Mouse (Mus musculus) Patski (cell line): Measurements from ENCODE around the gene Zbed6. TPM values are rescaled to one million over a fixed set of nuclear protein-coding genes. Genes with fewer than 3 reads are reported as not detected.
"Not testable (repeated sequence)": the region's sequence is repeated elsewhere in the genome, so short reads cannot be mapped to it uniquely, and the experiment has no call there.

Experiments
- ATAC-seq: fragments of 100-300 bp; one replicate; pipeline ENCODE4 v1.8.0; 2021
- CTCF ChIA-PET: fragments of 350-600 bp; sonication (Branson Sonifier 250); formaldehyde crosslinking; loops from one replicate; lab custom pipeline; 2022; ENCODE audit warnings: inconsistent platforms; lab: Charles Lee
- POLR2A ChIA-PET: fragments of 350-600 bp; sonication (Branson Sonifier 250); formaldehyde crosslinking; loops from one replicate; lab custom pipeline; 2022; ENCODE audit warnings: antibody characterized with exemption, inconsistent platforms; lab: Charles Lee
- DNase-seq: peaks from one replicate; pipeline ENCODE4 v3.0.0-alpha.2; 2011; ENCODE audit warnings: low read depth, low spot score
- H3K27me3 ChIP-seq: fragments of 371-371 bp; one replicate; pipeline ENCODE4 v1.5.1; 2021
- CTCF ChIP-seq: fragments of 100-300 bp; IDR thresholded peaks from one replicate; pipeline ENCODE4 v1.5.1; 2021
- in situ Hi-C: fragments of 300-500 bp; cut with MboI; formaldehyde crosslinking; loops from 3 replicates; pipeline ENCODE4 v1.11.1; 2018; ENCODE audit warnings: low pct_unique_long_range_greater_than_20kb, mixed read lengths
- polyA plus RNA-seq: library from polyadenylated mRNA; unstranded; gene quantifications from one replicate; pipeline ENCODE4 v1.2.3, GENCODE M21; 2021

The Zbed6 gene
- polyA plus RNA-seq, result 17.5 TPM

DNA sequence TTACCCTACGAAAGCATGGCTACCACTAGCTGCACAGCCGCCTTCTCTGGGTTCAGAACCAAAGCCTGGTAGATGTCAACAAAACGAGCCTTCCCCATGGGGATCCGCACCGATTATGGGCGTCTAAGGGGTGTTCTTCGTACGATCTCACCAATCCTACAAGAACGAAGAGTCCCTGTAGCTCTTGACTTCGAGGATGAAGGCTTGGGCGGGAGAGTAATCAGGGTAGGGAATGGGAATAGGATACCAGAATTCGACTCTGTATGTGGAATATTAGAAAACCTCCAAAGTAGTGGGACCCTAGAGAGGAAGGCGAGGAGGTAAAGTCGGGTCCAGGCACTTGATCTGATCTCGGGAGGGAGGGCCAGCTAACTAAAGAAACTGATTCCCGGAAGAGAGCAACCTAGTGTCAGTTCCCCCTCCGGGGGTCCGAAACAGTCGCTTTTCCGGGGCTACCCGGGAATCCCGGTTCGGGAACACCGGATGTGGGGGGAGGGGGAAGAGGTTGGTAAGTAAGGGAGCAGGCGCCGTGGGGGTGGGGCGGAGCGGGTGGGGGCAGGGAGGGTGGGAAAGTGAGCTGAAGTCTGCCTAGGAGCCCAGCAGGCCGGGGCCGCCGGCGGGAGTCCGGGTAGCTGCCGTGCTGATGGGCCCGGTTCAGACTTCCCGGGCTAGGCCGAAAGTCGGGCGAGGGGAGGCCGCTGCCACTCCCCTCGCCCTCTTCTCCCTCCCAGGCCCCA, at the start of gene Zbed6:
Gene Zbed6 (minus strand): TSS at position 420 of the 737 bp plus-strand sequence.
- TF ChIP-seq CTCF, result no peak
- DNase-seq, result no peak
- ATAC-seq, result peak; percentile 63
- CTCF ChIA-PET, result interaction anchor here (1.0 to 1.2 kb wide), 3 partner anchors 22 to 55 kb away, joined by 3 to 5 read pairs (median 3); no protein-coding TSS in a partner anchor
- POLR2A ChIA-PET, result interaction anchor here (0.9 to 2.0 kb wide), 4 partner anchors 13 to 39 kb away, joined by 3 to 6 read pairs (median 5); no protein-coding TSS in a partner anchor
- no peaks in the 10 kb centered on the region for H3K27me3 ChIP-seq
- in situ Hi-C loops, result no loop called here

DNA sequence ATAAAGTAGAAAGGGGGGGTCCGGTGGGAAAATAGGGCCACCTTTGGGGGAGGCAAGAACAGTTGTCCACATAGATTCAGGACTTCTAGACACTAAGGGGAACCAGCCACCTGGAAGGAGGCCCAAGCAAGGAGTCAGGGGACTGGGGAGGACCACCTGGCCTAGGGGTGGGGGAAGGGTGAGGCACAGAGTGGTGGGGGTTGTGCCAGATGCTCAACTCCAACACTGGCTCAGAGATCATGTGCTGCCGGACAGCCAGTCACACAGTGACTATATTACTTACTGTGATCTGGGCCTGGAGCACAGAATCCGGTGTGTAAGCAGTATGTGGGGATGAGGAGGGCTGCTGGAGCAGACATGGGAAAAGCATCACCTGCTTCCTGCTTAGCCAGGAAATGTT, 48.6 kb upstream of the Zbed6 start:
- DNase-seq (no peak), ATAC-seq (no peak)
- TF ChIP-seq CTCF, result no peak
- no peaks in the 10 kb centered on the region for H3K27me3 ChIP-seq
- in situ Hi-C loops, result no loop called here
- ChIA-PET POLR2A (no interaction called here), CTCF (no interaction called here)

DNA sequence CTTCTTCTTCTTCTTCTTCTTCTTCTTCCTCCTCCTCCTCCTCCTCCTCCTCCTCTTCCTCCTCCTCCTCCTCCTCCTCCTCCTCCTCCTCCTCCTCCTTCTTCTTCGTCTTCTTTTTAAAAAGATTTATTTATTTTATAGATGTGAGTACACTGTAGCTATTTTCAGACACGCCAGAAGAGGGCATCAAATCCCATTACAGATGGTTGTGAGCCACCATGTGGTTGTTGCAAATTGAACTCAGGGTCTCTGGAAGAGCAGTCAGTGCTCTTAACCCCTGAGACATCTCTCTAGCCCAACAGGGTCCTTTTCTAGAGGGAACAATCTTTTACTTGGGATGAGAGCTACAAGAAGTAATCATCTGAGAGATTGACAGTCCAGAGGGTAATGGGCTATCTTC, 41.1 kb upstream of the Zbed6 start:
- peak; percentile 70 for TF ChIP-seq CTCF
- DNase-seq, H3K27me3 ChIP-seq, POLR2A ChIA-PET, ATAC-seq: not testable (repeated sequence)
- CTCF ChIA-PET, result interaction anchor here (0.9 to 2.1 kb wide), 4 partner anchors 16 to 194 kb away, joined by 3 to 6 read pairs (median 6); no protein-coding TSS in a partner anchor
- in situ Hi-C loops, result loop anchor here (5.0 kb wide), 1 partner anchor 45 kb away; no protein-coding TSS in a partner anchor

DNA sequence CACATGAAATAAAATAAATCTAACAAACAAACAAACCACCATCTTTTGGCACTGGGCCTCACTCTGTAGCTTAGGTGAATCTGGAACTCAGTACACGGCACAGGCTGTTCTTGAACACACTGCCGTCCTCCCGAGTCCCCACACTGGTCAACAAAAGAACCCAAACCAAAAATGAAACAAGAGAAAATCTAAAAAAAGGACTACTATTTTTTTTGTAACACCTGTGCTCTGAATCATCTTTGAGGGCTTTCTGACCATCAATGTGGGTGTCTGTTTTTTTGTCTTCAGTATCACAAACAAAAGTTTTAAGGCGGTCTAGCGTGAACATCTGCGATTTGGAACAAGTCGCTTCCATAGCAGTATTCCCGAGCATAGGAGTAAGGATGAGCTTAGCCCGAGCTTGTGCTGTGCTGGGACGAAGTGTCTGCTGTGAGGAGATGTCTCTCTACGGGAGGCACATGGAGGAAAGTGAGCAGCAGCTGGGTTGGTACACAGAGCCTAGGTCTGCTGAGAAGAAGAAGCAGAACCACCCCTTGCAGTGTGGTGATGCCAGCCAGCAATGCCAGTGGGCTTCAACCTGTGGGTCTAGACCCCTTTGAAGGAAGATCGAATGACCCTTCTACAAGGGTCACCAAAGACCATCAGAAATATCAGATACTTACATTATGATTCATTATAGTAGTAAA, 37.4 kb upstream of the Zbed6 start:
- in situ Hi-C loops, result no loop called here
- ChIA-PET POLR2A (interaction anchor here (1.0 kb wide), 1 partner anchor 50 kb away, joined by 6 read pairs; no protein-coding TSS in a partner anchor), CTCF (interaction anchor here (1.8 to 2.7 kb wide), 2 partner anchors 9 to 13 kb away, joined by 5 to 11 read pairs; no protein-coding TSS in a partner anchor)
- no peaks in the 10 kb centered on the region for H3K27me3 ChIP-seq
- ATAC-seq (no peak), DNase-seq (no peak)
- no peak for TF ChIP-seq CTCF

DNA sequence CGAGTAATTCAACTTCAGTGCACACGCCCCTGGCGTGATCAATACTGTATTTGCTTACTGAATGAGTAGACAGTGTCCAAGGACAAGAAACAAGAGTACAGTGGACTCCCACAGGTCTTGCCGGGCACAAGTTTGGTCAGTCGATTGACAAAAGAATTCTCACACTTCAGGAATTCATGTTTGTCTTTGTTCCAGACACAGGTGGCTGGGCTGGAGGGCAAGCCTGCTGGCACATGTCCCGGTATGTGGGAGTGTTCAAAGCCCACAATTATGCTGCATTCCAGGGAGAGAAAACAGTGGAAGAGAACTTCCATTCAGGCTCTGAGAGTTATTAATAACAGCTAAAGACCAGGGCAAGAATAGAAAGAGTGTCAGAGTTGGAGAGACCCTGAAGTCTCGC, 35.2 kb upstream of the Zbed6 start:
- peak; percentile 69 for ATAC-seq
- H3K27me3 ChIP-seq, result no peaks in the 10 kb centered on the region
- in situ Hi-C loops, result no loop called here
- ChIA-PET POLR2A (no interaction called here), CTCF (interaction anchor here (1.0 kb wide), 1 partner anchor 36 kb away, joined by 3 read pairs; the partner anchor contains the start of gene Zbed6)
- DNase-seq, result peak; percentile 85
- TF ChIP-seq CTCF, result no peak

DNA sequence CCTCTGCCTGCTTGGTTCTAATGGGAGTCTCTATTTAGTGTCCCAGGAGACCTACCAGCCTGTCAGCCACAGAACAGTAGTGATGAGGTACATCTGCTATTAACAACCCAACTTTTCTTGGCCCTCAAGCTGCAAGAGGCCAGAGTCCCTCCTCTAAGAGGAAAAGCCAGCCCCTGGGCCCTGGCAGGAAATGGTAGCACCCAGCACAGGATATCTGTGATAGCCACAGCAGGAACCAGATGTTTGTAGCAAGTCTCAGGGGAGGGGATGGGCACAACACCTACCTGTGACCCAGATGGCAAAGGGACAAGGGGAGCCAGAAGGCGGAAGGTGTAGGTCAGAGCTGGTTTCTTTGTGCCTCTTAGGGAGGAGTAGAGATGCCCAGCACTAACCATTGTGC, 34.2 kb upstream of the Zbed6 start:
- ChIA-PET CTCF (interaction anchor here (0.7 kb wide), 1 partner anchor 458 kb away, joined by 3 read pairs; no protein-coding TSS in a partner anchor), POLR2A (interaction anchor here (0.6 to 1.0 kb wide), 3 partner anchors 21 to 427 kb away, joined by 3 to 4 read pairs (median 3); no protein-coding TSS in a partner anchor)
- H3K27me3 ChIP-seq, result no peaks in the 10 kb centered on the region
- DNase-seq (no peak), ATAC-seq (no peak)
- TF ChIP-seq CTCF, result no peak
- in situ Hi-C loops, result no loop called here

DNA sequence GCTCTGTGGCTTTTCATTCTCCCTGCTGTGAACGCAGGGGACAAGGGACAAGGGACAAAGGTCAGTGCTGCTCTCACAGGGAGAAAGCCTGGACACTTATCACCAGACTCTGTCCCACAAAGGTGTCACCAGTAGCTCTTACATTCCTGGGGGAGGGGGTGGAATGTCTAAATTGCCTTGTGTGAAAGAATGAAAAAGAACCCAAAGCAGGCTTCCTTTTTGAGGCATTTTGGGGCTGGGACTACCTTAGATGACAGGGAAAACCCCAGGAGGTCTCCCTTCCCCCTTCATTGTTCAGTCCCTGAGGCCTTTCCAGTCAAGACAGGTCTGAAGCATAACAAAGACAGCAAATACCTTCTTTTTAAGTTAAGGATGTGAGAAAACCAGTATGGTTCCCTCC, 33.6 kb upstream of the Zbed6 start:
- POLR2A ChIA-PET, result no interaction called here
- in situ Hi-C loops, result no loop called here
- TF ChIP-seq CTCF, result no peak
- H3K27me3 ChIP-seq, result no peaks in the 10 kb centered on the region
- ATAC-seq (no peak), DNase-seq (no peak)
- CTCF ChIA-PET, result no interaction called here

DNA sequence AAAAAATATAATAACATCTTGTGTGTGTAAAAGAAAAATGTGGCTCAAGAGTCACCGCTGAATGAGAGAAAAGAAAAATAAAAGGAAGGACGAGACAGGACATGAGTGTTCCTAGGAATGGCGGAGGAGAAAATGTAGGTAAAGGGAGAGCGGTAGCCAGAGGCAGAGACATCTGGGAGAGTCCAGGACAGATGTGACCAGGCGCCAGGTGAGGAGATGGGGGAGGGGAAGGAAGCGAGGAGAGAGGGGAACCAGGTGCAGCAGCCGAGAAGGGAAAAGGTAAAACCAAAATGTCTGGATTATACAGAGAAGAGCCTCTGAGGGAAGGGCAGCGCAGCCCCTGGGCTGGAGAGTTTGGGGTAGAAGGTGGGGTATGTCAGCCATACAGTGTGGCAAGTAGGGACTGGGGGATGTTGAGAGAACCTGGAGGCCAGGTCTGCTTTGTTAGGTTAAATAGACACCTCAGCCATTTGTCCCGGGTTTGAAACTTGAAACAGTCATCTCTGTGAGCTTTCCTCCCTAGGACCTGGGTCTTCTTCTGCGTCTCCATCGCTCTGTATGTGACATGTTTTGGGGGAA, 32.9 kb upstream of the Zbed6 start:
- H3K27me3 ChIP-seq, result no peaks in the 10 kb centered on the region
- ATAC-seq, result no peak
- in situ Hi-C loops, result no loop called here
- no peak for TF ChIP-seq CTCF
- ChIA-PET CTCF (no interaction called here), POLR2A (no interaction called here)
- no peak for DNase-seq

DNA sequence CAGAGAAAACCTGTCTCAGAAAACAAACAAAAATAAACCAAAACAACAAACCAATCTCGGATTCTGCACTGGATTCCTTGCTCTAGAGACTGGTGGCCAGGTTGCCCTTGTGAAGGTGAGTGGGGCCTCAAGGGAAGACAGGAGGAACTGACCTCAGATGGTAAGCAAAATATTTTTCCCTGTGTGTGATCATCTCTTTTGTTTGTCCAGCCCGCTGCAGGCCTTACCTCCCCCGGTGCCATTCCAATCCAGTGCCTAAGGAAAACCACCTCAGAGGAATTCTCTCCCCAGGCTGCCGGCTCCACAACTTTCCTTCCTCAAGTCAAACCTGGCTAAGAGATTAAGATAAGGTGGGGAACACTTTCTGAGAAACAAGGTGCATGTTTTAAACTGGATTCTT, 31.5 kb upstream of the Zbed6 start:
- POLR2A ChIA-PET, result no interaction called here
- no peak for TF ChIP-seq CTCF
- in situ Hi-C loops, result no loop called here

DNA sequence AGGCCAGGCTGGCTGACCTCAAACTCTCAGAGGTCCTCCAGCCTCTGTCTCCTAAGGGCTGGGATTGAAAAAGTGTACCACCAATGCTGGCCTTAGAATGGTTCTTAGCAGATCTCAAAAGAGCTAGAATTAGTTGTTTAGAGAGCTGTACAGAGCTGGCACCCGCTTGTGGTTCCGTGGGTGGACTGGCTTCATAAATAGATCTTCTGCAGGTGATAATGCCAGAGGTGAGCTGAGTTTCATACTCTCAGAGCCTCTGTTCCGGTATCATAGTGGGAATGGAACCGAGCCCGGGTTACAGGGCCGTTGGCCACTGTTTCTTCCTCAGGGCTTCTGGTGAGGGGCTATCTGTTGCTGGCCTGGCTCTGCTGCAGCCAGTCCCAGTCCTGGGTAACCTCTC, 30.4 kb upstream of the Zbed6 start:
- POLR2A ChIA-PET, result no interaction called here
- CTCF ChIA-PET, result no interaction called here
- DNase-seq (no peak), ATAC-seq (no peak)
- H3K27me3 ChIP-seq, result no peaks in the 10 kb centered on the region
- TF ChIP-seq CTCF, result no peak
- in situ Hi-C loops, result no loop called here

More for the DNA sequence above, 31.5 kb upstream of the Zbed6 start:
- H3K27me3 ChIP-seq, result no peaks in the 10 kb centered on the region
- CTCF ChIA-PET, result no interaction called here
- ATAC-seq (no peak), DNase-seq (no peak)
